Mouse (Mus musculus): ENCODE measurements around the gene Galnt16. TPM values are rescaled to one million over a fixed set of nuclear protein-coding genes. Genes with fewer than 3 reads are reported as not detected.

The Galnt16 gene
- 21.2 and 22.7 TPM in 2 replicates for polyA plus RNA-seq (2014; fragmentation: Nextera tagmentation; extraction: Ambion mirVana)

GRCm38 (mm10) chr12:80517977-80518376, at the start of gene Galnt16:
TSS of gene Galnt16 (plus strand) at chr12:80518277.
- peak within 1 kb of the TSS; percentile 76 for H3K4me2 ChIP-seq (ENCODE audit: low read depth, low read length)
- peak within 1 kb of the TSS; percentile 94 for H3K4me3 ChIP-seq (ENCODE audit: low read depth, low read length)
- peak within 1 kb of the TSS; percentile 89 for H3K27ac ChIP-seq (ENCODE audit: low read depth, low read length)
- H3K9me3 ChIP-seq (ENCODE audit: control insufficient read depth, low read length): no peaks in the 10 kb centered on the region
- H3K36me3 ChIP-seq (ENCODE audit: control insufficient read depth, insufficient read depth, low read length): no peaks in the 10 kb centered on the region
- peaks cover 4% of the 10 kb centered on the region; the same call in 1 of the 2 replicates for H3K27me3 ChIP-seq (ENCODE audit: control insufficient read depth, insufficient read depth, low read length)
- H3K9ac ChIP-seq (replicated peaks; ENCODE audit: low read depth, low read length): peak within 1 kb of the TSS; percentile 62
- H3K4me1 ChIP-seq (ENCODE audit: control insufficient read depth, insufficient read depth, low read length): peaks cover 7% of the 10 kb centered on the region
- 4% methylated on average over 14 of the region's 14 CpGs for WGBS
- ATAC-seq (ENCODE audit: low read depth): no peak

GRCm38 (mm10) chr12:80470206-80470605, 47.9 kb upstream of the Galnt16 start:
- H3K4me2 ChIP-seq (ENCODE audit: low read depth, low read length): no peak overlapping the region
- WGBS: 92% methylated on average over 2 of the region's 2 CpGs
- no peak overlapping the region for H3K27ac ChIP-seq (ENCODE audit: low read depth, low read length)
- no peaks in the 10 kb centered on the region for H3K27me3 ChIP-seq (ENCODE audit: control insufficient read depth, insufficient read depth, low read length)
- ATAC-seq (ENCODE audit: low read depth): no peak
- no peak overlapping the region for H3K4me3 ChIP-seq (ENCODE audit: low read depth, low read length)
- no peak overlapping the region for H3K9ac ChIP-seq (replicated peaks; ENCODE audit: low read depth, low read length)
- H3K4me1 ChIP-seq (ENCODE audit: control insufficient read depth, insufficient read depth, low read length): no peaks in the 10 kb centered on the region
- H3K36me3 ChIP-seq (ENCODE audit: control insufficient read depth, insufficient read depth, low read length): no peaks in the 10 kb centered on the region
- H3K9me3 ChIP-seq (ENCODE audit: control insufficient read depth, low read length): no peaks in the 10 kb centered on the region

DNA sequence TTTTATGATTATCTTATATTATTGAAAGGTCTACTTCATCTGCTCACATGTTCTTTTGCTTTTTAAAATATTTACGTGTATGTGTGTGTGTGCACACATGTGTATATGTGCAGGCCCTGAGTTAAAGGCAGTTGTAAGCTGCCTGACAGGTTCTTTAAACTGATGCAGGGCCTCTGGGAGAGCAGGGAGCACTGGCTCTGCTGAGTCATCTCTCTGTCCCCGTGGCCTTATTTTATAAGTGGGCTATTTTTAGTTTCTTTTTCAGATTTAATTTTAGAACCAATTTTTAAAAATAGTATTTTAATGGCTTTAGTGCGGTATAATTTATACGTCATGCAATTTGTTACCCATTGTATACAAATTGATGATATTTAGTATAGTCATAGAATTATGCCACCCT, 46.2 kb upstream of the Galnt16 start:
- no peak for ATAC-seq (ENCODE audit: low read depth)
- WGBS: 86% methylated on average over 4 of the region's 4 CpGs
- H3K36me3 ChIP-seq (ENCODE audit: control insufficient read depth, insufficient read depth, low read length): no peaks in the 10 kb centered on the region

GRCm38 (mm10) chr12:80473731-80474130, 44.3 kb upstream of the Galnt16 start:
- Histone ChIP-seq H3K27ac (ENCODE audit: low read depth, low read length) (no peak overlapping the region), H3K9me3 (ENCODE audit: control insufficient read depth, low read length) (no peaks in the 10 kb centered on the region), H3K4me3 (ENCODE audit: low read depth, low read length) (no peak overlapping the region), H3K4me2 (ENCODE audit: low read depth, low read length) (no peak overlapping the region), H3K9ac (replicated peaks; ENCODE audit: low read depth, low read length) (no peak overlapping the region), H3K27me3 (ENCODE audit: control insufficient read depth, insufficient read depth, low read length) (no peaks in the 10 kb centered on the region), H3K36me3 (ENCODE audit: control insufficient read depth, insufficient read depth, low read length) (peaks cover under 1% of the 10 kb centered on the region; the same call in 1 of the 2 replicates), H3K4me1 (ENCODE audit: control insufficient read depth, insufficient read depth, low read length) (no peaks in the 10 kb centered on the region)
- 86% methylated on average over 3 of the region's 3 CpGs for WGBS
- no peak for ATAC-seq (ENCODE audit: low read depth)

More for the DNA sequence above, 46.2 kb upstream of the Galnt16 start:
- no peaks in the 10 kb centered on the region for H3K27me3 ChIP-seq (ENCODE audit: control insufficient read depth, insufficient read depth, low read length)
- no peak overlapping the region for H3K4me2 ChIP-seq (ENCODE audit: low read depth, low read length)
- no peak overlapping the region for H3K4me3 ChIP-seq (ENCODE audit: low read depth, low read length)
- no peaks in the 10 kb centered on the region for H3K4me1 ChIP-seq (ENCODE audit: control insufficient read depth, insufficient read depth, low read length)
- H3K27ac ChIP-seq (ENCODE audit: low read depth, low read length): no peak overlapping the region
- no peaks in the 10 kb centered on the region for H3K9me3 ChIP-seq (ENCODE audit: control insufficient read depth, low read length)
- H3K9ac ChIP-seq (replicated peaks; ENCODE audit: low read depth, low read length): no peak overlapping the region

- H3K36me3 ChIP-seq (ENCODE audit: control insufficient read depth, insufficient read depth, low read length): peaks cover 4% of the 10 kb centered on the region; the same call in 1 of the 2 replicates
- H3K9me3 ChIP-seq (ENCODE audit: control insufficient read depth, low read length): no peaks in the 10 kb centered on the region
- no peaks in the 10 kb centered on the region for H3K27me3 ChIP-seq (ENCODE audit: control insufficient read depth, insufficient read depth, low read length)
- ATAC-seq (ENCODE audit: low read depth): no peak
- no peak overlapping the region for H3K4me3 ChIP-seq (ENCODE audit: low read depth, low read length)
- H3K4me2 ChIP-seq (ENCODE audit: low read depth, low read length): no peak overlapping the region
- no peaks in the 10 kb centered on the region for H3K4me1 ChIP-seq (ENCODE audit: control insufficient read depth, insufficient read depth, low read length)
- H3K9ac ChIP-seq (replicated peaks; ENCODE audit: low read depth, low read length): no peak overlapping the region
- H3K27ac ChIP-seq (ENCODE audit: low read depth, low read length): no peak overlapping the region
- WGBS: 90% methylated on average over 3 of the region's 3 CpGs
Observed at GRCm38 (mm10) chr12:80479986-80480385, 38.1 kb upstream of the Galnt16 start.

DNA sequence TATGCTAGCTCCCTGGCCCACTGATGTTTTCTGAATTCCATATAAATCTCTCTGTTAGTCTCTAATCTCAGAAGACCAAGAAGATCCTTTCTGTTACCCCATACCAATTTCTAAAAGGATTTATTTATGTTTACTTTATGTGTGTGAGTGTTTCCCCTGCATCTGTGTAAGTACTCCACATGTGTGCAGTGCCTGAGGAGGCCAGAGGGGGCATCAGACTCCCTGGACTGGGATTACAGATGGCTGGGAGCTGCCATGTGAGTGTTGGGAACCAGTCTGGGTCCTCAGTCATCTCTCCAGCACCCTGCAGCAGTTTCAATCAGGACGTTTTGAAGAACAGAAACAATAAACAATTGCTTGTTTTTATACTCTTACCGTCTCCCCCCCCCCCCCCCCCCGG, 34.7 kb upstream of the Galnt16 start:
- Histone ChIP-seq H3K36me3 (ENCODE audit: control insufficient read depth, insufficient read depth, low read length) (peaks cover 4% of the 10 kb centered on the region; the same call in 1 of the 2 replicates), H3K4me3 (ENCODE audit: low read depth, low read length) (no peak overlapping the region), H3K9me3 (ENCODE audit: control insufficient read depth, low read length) (no peaks in the 10 kb centered on the region), H3K4me1 (ENCODE audit: control insufficient read depth, insufficient read depth, low read length) (no peaks in the 10 kb centered on the region), H3K27me3 (ENCODE audit: control insufficient read depth, insufficient read depth, low read length) (no peaks in the 10 kb centered on the region), H3K27ac (ENCODE audit: low read depth, low read length) (no peak overlapping the region), H3K4me2 (ENCODE audit: low read depth, low read length) (no peak overlapping the region), H3K9ac (replicated peaks; ENCODE audit: low read depth, low read length) (no peak overlapping the region)
- no peak for ATAC-seq (ENCODE audit: low read depth)
- 86% methylated on average over 3 of the region's 3 CpGs for WGBS

DNA sequence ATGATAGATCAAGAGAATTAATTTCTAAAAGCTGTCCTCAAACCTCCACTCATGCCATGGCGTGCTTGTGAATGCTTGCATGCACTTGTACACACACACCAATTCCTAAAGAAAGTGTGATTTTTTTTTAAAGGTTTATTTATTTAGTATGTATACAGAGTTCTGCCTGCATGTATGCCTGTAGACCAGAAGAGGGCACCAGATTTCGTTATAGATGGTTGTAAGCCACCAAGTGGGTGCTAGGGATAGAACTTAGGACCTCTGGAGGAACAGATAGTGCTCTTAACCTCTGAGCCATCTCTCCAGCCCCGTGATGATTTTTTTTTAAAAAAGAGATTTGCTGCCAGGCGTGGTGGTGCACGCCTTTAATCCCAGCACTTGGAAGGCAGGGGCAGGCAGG, 24.8 kb upstream of the Galnt16 start:
- 95% methylated on average over 5 of the region's 5 CpGs for WGBS

DNA sequence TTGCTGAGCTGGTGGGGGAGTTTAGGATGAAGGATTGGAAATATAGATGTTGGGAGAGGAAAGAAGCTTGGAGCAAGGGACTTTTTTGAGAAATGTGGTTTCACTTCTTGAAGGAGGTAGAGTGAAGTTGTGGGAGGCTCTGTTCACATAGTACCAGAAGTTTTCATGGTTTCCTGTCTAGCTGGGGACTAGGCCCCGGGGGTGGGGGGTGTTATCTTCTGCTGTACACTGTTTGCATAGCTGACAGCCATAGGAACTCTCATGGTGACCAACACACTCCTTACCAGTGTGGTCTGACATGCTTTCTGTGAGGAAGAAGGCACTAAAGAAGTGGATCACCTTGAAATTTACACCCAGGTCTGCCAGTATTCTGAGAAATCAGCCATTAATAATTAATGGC, 22.4 kb upstream of the Galnt16 start:
- Histone ChIP-seq H3K9ac (replicated peaks; ENCODE audit: low read depth, low read length) (no peak overlapping the region), H3K27me3 (ENCODE audit: control insufficient read depth, insufficient read depth, low read length) (no peaks in the 10 kb centered on the region), H3K9me3 (ENCODE audit: control insufficient read depth, low read length) (no peaks in the 10 kb centered on the region), H3K4me3 (ENCODE audit: low read depth, low read length) (no peak overlapping the region), H3K4me1 (ENCODE audit: control insufficient read depth, insufficient read depth, low read length) (no peaks in the 10 kb centered on the region), H3K4me2 (ENCODE audit: low read depth, low read length) (no peak overlapping the region), H3K27ac (ENCODE audit: low read depth, low read length) (no peak overlapping the region), H3K36me3 (ENCODE audit: control insufficient read depth, insufficient read depth, low read length) (peaks cover 17% of the 10 kb centered on the region)
- WGBS: 89% methylated on average over 1 of the region's 1 CpGs
- ATAC-seq (ENCODE audit: low read depth): no peak

More for the DNA sequence above, 24.8 kb upstream of the Galnt16 start:
- Histone ChIP-seq H3K4me2 (ENCODE audit: low read depth, low read length) (no peak overlapping the region), H3K4me3 (ENCODE audit: low read depth, low read length) (no peak overlapping the region), H3K36me3 (ENCODE audit: control insufficient read depth, insufficient read depth, low read length) (peaks cover 31% of the 10 kb centered on the region), H3K27ac (ENCODE audit: low read depth, low read length) (no peak overlapping the region), H3K4me1 (ENCODE audit: control insufficient read depth, insufficient read depth, low read length) (no peaks in the 10 kb centered on the region), H3K27me3 (ENCODE audit: control insufficient read depth, insufficient read depth, low read length) (no peaks in the 10 kb centered on the region), H3K9ac (replicated peaks; ENCODE audit: low read depth, low read length) (no peak overlapping the region), H3K9me3 (ENCODE audit: control insufficient read depth, low read length) (no peaks in the 10 kb centered on the region)
- ATAC-seq (ENCODE audit: low read depth): no peak

GRCm38 (mm10) chr12:80498356-80498755, 19.7 kb upstream of the Galnt16 start:
- Histone ChIP-seq H3K27ac (ENCODE audit: low read depth, low read length) (no peak overlapping the region), H3K36me3 (ENCODE audit: control insufficient read depth, insufficient read depth, low read length) (no peaks in the 10 kb centered on the region), H3K4me1 (ENCODE audit: control insufficient read depth, insufficient read depth, low read length) (no peaks in the 10 kb centered on the region), H3K9me3 (ENCODE audit: control insufficient read depth, low read length) (no peaks in the 10 kb centered on the region), H3K4me2 (ENCODE audit: low read depth, low read length) (no peak overlapping the region), H3K9ac (replicated peaks; ENCODE audit: low read depth, low read length) (no peak overlapping the region), H3K4me3 (ENCODE audit: low read depth, low read length) (no peak overlapping the region), H3K27me3 (ENCODE audit: control insufficient read depth, insufficient read depth, low read length) (no peaks in the 10 kb centered on the region)
- WGBS: 62% methylated on average over 4 of the region's 4 CpGs
- no peak for ATAC-seq (ENCODE audit: low read depth)

Data from neural tube, embryonic 14.5 days (tissue).